Mouse (Mus musculus) hindbrain, embryonic 13.5 days (tissue): ENCODE results near the gene Vmn2r16. TPM values are rescaled to one million over a fixed set of nuclear protein-coding genes. Genes with fewer than 3 reads are reported as not detected.

Experiments
- ATAC-seq: fragments of 200-750 bp; cut with Nextera tagmentation; 2 replicates; pipeline ENCODE4 v1.8.0; 2017; ENCODE audit warnings: moderate TSS enrichment; ENCODE audit not compliant: low FRiP score
- H3K27ac ChIP-seq: fragments of 300-500 bp; sonication (generic); 2 replicates; pipeline ENCODE4 v1.5.1; 2015; ENCODE audit warnings: inconsistent platforms, mild to moderate bottlenecking, moderate library complexity
- H3K27me3 ChIP-seq: fragments of 300-500 bp; sonication (generic); 2 replicates; pipeline ENCODE4 v1.6.1; 2015; ENCODE audit warnings: mild to moderate bottlenecking, inconsistent platforms
- H3K36me3 ChIP-seq: fragments of 300-500 bp; sonication (generic); 2 replicates; pipeline ENCODE4 v1.6.1; 2015; ENCODE audit warnings: mild to moderate bottlenecking, inconsistent platforms
- H3K4me1 ChIP-seq: fragments of 300-500 bp; sonication (generic); replicated peaks from 2 replicates; pipeline ENCODE4 v1.6.1; 2015; ENCODE audit warnings: inconsistent platforms
- H3K4me2 ChIP-seq: fragments of 300-500 bp; sonication (generic); 2 replicates; pipeline ENCODE4 v1.6.1; 2015; ENCODE audit warnings: inconsistent platforms, mild to moderate bottlenecking, moderate library complexity
- H3K4me3 ChIP-seq: fragments of 300-500 bp; sonication (generic); 2 replicates; pipeline ENCODE4 v1.5.1; 2015; ENCODE audit warnings: mild to moderate bottlenecking, inconsistent platforms
- H3K9ac ChIP-seq: fragments of 300-500 bp; sonication (generic); 2 replicates; pipeline ENCODE4 v1.6.1; 2015; ENCODE audit warnings: mild to moderate bottlenecking, inconsistent platforms
- H3K9me3 ChIP-seq: fragments of 300-500 bp; sonication (generic); 2 replicates; pipeline ENCODE4 v1.6.1; 2016; ENCODE audit warnings: inconsistent platforms
- WGBS: fragments of 180-500 bp; shearing (Covaris S2); methylation state at CpG from one replicate; pipeline ENCODE4 v1.1.7; 2015; 5-methylcytosine and 5-hydroxymethylcytosine counted together
- polyA plus RNA-seq: library from polyadenylated mRNA; unstranded; fragments of >200 nt; fragmentation: Nextera tagmentation; extraction: Ambion mirVana; gene quantifications from 2 replicates; pipeline ENCODE4 v1.2.1, GENCODE M21; 2015

The Vmn2r16 gene
- not detected in 2 replicates for polyA plus RNA-seq

DNA sequence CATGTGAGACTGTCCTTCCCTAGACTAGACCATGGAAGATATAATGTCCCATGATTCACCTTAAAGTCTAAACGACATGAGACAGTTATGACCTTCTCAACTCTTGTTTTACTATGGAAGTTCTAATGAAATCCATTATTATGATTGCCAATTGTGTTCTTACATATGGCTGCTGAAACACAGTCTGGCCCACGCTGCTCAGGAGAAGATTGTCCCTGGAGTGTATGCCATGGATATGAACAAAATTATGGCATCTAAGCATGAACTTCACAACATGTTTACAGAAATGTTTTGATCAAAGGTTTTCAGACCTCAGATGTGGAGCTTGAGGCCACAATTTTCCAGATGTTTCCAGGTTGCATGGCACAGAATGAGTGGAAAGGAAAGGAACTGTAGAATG is at the start of gene Vmn2r16:
Gene Vmn2r16 (plus strand): TSS at position 301 of the 400 bp plus-strand sequence.
- no peak within 1 kb of the TSS for H3K9ac ChIP-seq
- peaks cover 34% of the 10 kb centered on the region for H3K9me3 ChIP-seq
- no peaks in the 10 kb centered on the region for H3K27me3 ChIP-seq
- no peaks in the 10 kb centered on the region for H3K4me1 ChIP-seq
- WGBS = 63% methylated on average over 2 of the region's 2 CpGs
- H3K4me3 ChIP-seq = no peak within 1 kb of the TSS
- H3K4me2 ChIP-seq = no peak within 1 kb of the TSS
- no peak within 1 kb of the TSS for H3K27ac ChIP-seq
- no peak for ATAC-seq
- no peaks in the 10 kb centered on the region for H3K36me3 ChIP-seq

DNA sequence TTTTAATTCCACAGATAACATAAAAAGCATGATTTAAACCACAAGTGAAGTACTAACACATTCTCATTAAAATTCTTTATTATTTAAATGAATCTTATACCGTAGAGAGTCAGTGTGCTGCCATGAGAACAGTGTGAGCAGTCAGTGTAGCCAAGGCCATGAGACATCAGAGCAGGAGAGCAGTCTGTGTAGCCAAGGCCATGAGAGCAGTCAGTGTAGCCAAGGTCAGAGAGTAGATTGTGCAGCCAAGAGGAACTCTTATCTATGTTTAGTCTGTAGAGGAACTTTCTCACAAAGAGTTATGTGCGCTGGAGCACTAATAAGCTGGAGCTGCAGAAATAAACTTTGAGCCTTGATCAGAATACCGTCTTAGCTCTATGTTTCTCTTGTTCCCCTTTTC is 35.3 kb upstream of the Vmn2r16 start:
- Histone ChIP-seq H3K27me3 (no peaks in the 10 kb centered on the region), H3K4me1 (no peaks in the 10 kb centered on the region), H3K4me3 (no peak overlapping the region), H3K4me2 (no peak overlapping the region), H3K9me3 (peaks cover 21% of the 10 kb centered on the region), H3K9ac (no peak overlapping the region), H3K36me3 (no peaks in the 10 kb centered on the region), H3K27ac (no peak overlapping the region)
- WGBS = 89% methylated on average over 3 of the region's 3 CpGs
- no peak for ATAC-seq

GRCm38 (mm10) chr5:109297544-109297943 is 32.4 kb upstream of the Vmn2r16 start, which contains the start of gene Vmn2r15:
Vmn2r15 (minus strand) TSS chr5:109297644.
- Histone ChIP-seq H3K4me1 (no peaks in the 10 kb centered on the region), H3K9ac (no peak within 1 kb of the TSS), H3K36me3 (no peaks in the 10 kb centered on the region), H3K4me3 (no peak within 1 kb of the TSS), H3K4me2 (no peak within 1 kb of the TSS), H3K27ac (no peak within 1 kb of the TSS), H3K27me3 (no peaks in the 10 kb centered on the region), H3K9me3 (peaks cover 24% of the 10 kb centered on the region)
- WGBS = 59% methylated on average over 3 of the region's 3 CpGs
- ATAC-seq = no peak

- H3K27me3 ChIP-seq = no peaks in the 10 kb centered on the region
- peaks cover 9% of the 10 kb centered on the region for H3K9me3 ChIP-seq
- H3K4me3 ChIP-seq = no peak within 1 kb of the TSS
- WGBS = 66% methylated on average over 2 of the region's 2 CpGs
- H3K27ac ChIP-seq = no peak within 1 kb of the TSS
- ATAC-seq = no peak
- no peak within 1 kb of the TSS for H3K4me2 ChIP-seq
- H3K9ac ChIP-seq = no peak within 1 kb of the TSS
- no peaks in the 10 kb centered on the region for H3K4me1 ChIP-seq
- no peaks in the 10 kb centered on the region for H3K36me3 ChIP-seq
These were observed 89.4 kb downstream of the Vmn2r16 start, which contains the start of gene Vmn2r17 for GRCm38 (mm10) chr5:109419388-109419787. Vmn2r17 (plus strand) TSS chr5:109419688.

Other genes starting within 250 kb of the Vmn2r16 start
- gene Vmn2r12, start 232.2 kb upstream of the Vmn2r16 start, polyA plus RNA-seq = not detected in 2 replicates
- gene Vmn2r13, start 138.0 kb upstream of the Vmn2r16 start, polyA plus RNA-seq = not detected in 2 replicates
- gene Vmn2r14, start 105.5 kb upstream of the Vmn2r16 start, polyA plus RNA-seq = not detected in 2 replicates
- not detected in 2 replicates for gene Vmn2r15, start 32.5 kb upstream of the Vmn2r16 start, polyA plus RNA-seq
- gene Vmn2r17, start 89.5 kb downstream of the Vmn2r16 start, polyA plus RNA-seq = not detected in 2 replicates
- 14.4 and 16.7 TPM in 2 replicates for gene Crlf2, start 228.8 kb downstream of the Vmn2r16 start, polyA plus RNA-seq